Mouse (Mus musculus) cortical plate, adult 2 months (tissue): ENCODE measurements at regions not wholly inside any gene's neighbourhood (a gene's known extent, or its start where the extent isn't known, plus 50 kb on each side); places are given as distances from the start of the nearest gene placed in this dataset.

Experiments
- CTCF ChIP-seq: fragments of 200-500 bp; IDR thresholded peaks from 2 replicates; pipeline ENCODE4 v1.5.1; 2011; ENCODE audit warnings: mild to moderate bottlenecking, control low read depth, low read length; ENCODE audit not compliant: insufficient read depth; ENCODE audit errors: extremely low read depth
- POLR2A ChIP-seq: fragments of 200-500 bp; IDR thresholded peaks from 2 replicates; pipeline ENCODE4 v1.6.1; 2011; ENCODE audit warnings: mild to moderate bottlenecking, low read length, control low read depth; ENCODE audit not compliant: insufficient read depth; ENCODE audit errors: extremely low read depth

DNA sequence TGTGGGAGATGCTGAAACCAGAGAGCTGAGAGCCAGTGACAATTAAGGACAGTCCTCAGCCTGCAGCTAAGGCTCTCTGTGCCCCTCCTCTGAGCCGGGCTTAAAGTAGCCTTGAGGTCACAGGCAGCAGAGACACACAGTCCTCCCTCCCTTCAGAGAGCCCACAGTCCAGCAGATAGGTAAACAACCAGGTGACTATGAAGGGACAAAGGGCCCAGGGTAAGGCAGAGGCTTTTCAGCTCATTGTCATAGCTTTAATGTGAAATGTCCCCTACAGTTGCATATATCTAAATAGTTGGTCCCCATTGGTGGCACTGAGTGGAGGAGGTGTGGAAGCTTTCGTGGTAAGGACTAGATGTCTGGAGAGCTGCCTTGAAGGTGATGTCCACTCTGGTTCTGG is 88.5 kb downstream of the Rplp1 start:
- TF ChIP-seq POLR2A (no peak), CTCF (no peak)
